29 mouse cellular contexts compared by ENCODE assay signal in genomic region chr5:72694684-72695083, GRCm38 (mm10). TPM values are rescaled to one million over a fixed set of nuclear protein-coding genes. Genes with fewer than 3 reads are reported as not detected.
"Had no signal": no experiment of that assay in that cellular context is flagged by ENCODE, and none has a peak within 500 bp of the region (broad histone marks: within the 10 kb centered on the region; RNA-seq: fewer than 3 reads in every experiment).

No protein-coding gene starts in this region.

- H3K27ac ChIP-seq: gastrocnemius, adult 2 months; heart, adult 2 months; heart, embryonic 13.5 days; heart, embryonic 15.5 days; hindbrain, embryonic 10.5 days; hindbrain, embryonic 12.5 days; hindbrain, embryonic 14.5 days; intestine, embryonic 15.5 days; layer of hippocampus, adult 2 months; left cerebral cortex, adult 2 months; limb, embryonic 10.5 days; limb, embryonic 12.5 days had no signal

- DNase-seq: gastrocnemius, adult 2 months; gastrocnemius, postnatal 10 days; gastrocnemius, postnatal 25 days; heart, adult 2 months; heart, postnatal 4 days; kidney, adult 18-20 months; kidney, adult 8-10 months; kidney, postnatal 10 days; kidney, postnatal 25 days; kidney, postnatal 4 days; liver had no signal

- H3K9me3 ChIP-seq: heart, embryonic 13.5 days; heart, embryonic 15.5 days; hindbrain, embryonic 10.5 days; hindbrain, embryonic 12.5 days; intestine, embryonic 15.5 days; limb, embryonic 10.5 days; limb, embryonic 12.5 days had no signal

- H3K4me3 ChIP-seq: gastrocnemius, adult 2 months; heart, adult 2 months; heart, embryonic 13.5 days; heart, embryonic 15.5 days; hindbrain, embryonic 10.5 days; hindbrain, embryonic 12.5 days; intestine, embryonic 15.5 days; layer of hippocampus, adult 2 months; left cerebral cortex, adult 2 months; limb, embryonic 10.5 days; limb, embryonic 12.5 days had no signal

- H3K9ac ChIP-seq: heart, embryonic 13.5 days; heart, embryonic 15.5 days; hindbrain, embryonic 12.5 days; hindbrain, embryonic 14.5 days; intestine, embryonic 15.5 days; limb, embryonic 12.5 days had no signal

- H3K4me1 ChIP-seq: heart, embryonic 13.5 days; heart, embryonic 15.5 days; intestine, embryonic 15.5 days; limb, embryonic 10.5 days; limb, embryonic 12.5 days had no signal

- H3K36me3 ChIP-seq: heart, embryonic 13.5 days; heart, embryonic 15.5 days; hindbrain, embryonic 10.5 days; hindbrain, embryonic 12.5 days; intestine, embryonic 15.5 days; limb, embryonic 10.5 days; limb, embryonic 12.5 days had no signal

- H3K4me2 ChIP-seq: heart, embryonic 11.5 days; heart, embryonic 13.5 days; heart, embryonic 15.5 days; hindbrain, embryonic 12.5 days; hindbrain, embryonic 14.5 days; intestine, embryonic 15.5 days; limb, embryonic 12.5 days; liver, embryonic 11.5 days had no signal

- H3K27me3 ChIP-seq: heart, embryonic 13.5 days; heart, embryonic 15.5 days; hindbrain, embryonic 12.5 days; intestine, embryonic 15.5 days; limb, embryonic 12.5 days had no signal

- ATAC-seq: hindbrain, embryonic 16.5 days; inflammation-experienced regulatory T-cells, adult 6 months; intestine, embryonic 15.5 days had no signal

RNA-seq across cellular contexts. Expression of gene Nipal1, which starts 47.1 kb away (rescaled TPM):
- polyA plus RNA-seq: heart, adult 2 months; heart, postnatal 0 days had no signal

RNA-seq across cellular contexts. Expression of gene Cnga1, which starts 50.6 kb away (rescaled TPM):
- polyA plus RNA-seq: frontal cortex, adult 2 months; heart, adult 2 months; heart, embryonic 11.5 days; heart, embryonic 13.5 days; heart, embryonic 15.5 days; heart, postnatal 0 days; hindbrain, embryonic 10.5 days; hindbrain, embryonic 12.5 days; hindbrain, embryonic 14.5 days; hindbrain, embryonic 16.5 days; intestine, embryonic 15.5 days; kidney, embryonic 14.5 days; kidney, embryonic 16.5 days; limb, embryonic 10.5 days; limb, embryonic 12.5 days; liver, embryonic 11.5 days had no signal

RNA-seq across cellular contexts. Expression of gene Txk, which starts 57.9 kb away (rescaled TPM):
- polyA plus RNA-seq: heart, postnatal 0 days; hindbrain, embryonic 10.5 days; hindbrain, embryonic 12.5 days; kidney, embryonic 14.5 days; limb, embryonic 10.5 days; limb, embryonic 12.5 days; liver, embryonic 11.5 days had no signal
